Mouse (Mus musculus) embryonic facial prominence, embryonic 10.5 days (tissue): ENCODE results near the gene Rnf114. TPM values are rescaled to one million over a fixed set of nuclear protein-coding genes. Genes with fewer than 3 reads are reported as not detected.

Experiments
- DNase-seq: peaks from one replicate; pipeline ENCODE4 v3.0.0-alpha.2; 2017; ENCODE audit warnings: low spot score
- H3K27ac ChIP-seq: fragments of 300-500 bp; sonication (generic); replicated peaks from 2 replicates; pipeline ENCODE4 v1.5.1; 2016; ENCODE audit warnings: mild to moderate bottlenecking
- H3K27me3 ChIP-seq: fragments of 300-500 bp; sonication (generic); replicated peaks from 2 replicates; pipeline ENCODE4 v1.6.1; 2016; ENCODE audit warnings: low read depth, mild to moderate bottlenecking; ENCODE audit not compliant: poor library complexity, severe bottlenecking
- H3K36me3 ChIP-seq: fragments of 300-500 bp; sonication (generic); replicated peaks from 2 replicates; pipeline ENCODE4 v1.6.1; 2016; ENCODE audit warnings: mild to moderate bottlenecking, moderate library complexity
- H3K4me1 ChIP-seq: fragments of 300-500 bp; sonication (generic); 2 replicates; pipeline ENCODE4 v1.6.1; 2016
- H3K4me3 ChIP-seq: fragments of 300-500 bp; sonication (generic); 2 replicates; pipeline ENCODE4 v1.5.1; 2016; ENCODE audit warnings: mild to moderate bottlenecking, moderate library complexity
- H3K9me3 ChIP-seq: fragments of 300-500 bp; sonication (generic); 2 replicates; pipeline ENCODE4 v1.6.1; 2016; ENCODE audit warnings: mild to moderate bottlenecking
- WGBS: fragments of 180-500 bp; shearing (Covaris S2); methylation state at CpG from one replicate; pipeline ENCODE4 v1.1.7; 2016; 5-methylcytosine and 5-hydroxymethylcytosine counted together
- polyA plus RNA-seq: library from polyadenylated mRNA; unstranded; fragments of >200 nt; fragmentation: Nextera tagmentation; extraction: Ambion mirVana; gene quantifications from 2 replicates; pipeline ENCODE4 v1.2.1, GENCODE M21; 2016

Rnf114 gene
- polyA plus RNA-seq, 1 experiment from 2014 or later: 133 TPM

DNA sequence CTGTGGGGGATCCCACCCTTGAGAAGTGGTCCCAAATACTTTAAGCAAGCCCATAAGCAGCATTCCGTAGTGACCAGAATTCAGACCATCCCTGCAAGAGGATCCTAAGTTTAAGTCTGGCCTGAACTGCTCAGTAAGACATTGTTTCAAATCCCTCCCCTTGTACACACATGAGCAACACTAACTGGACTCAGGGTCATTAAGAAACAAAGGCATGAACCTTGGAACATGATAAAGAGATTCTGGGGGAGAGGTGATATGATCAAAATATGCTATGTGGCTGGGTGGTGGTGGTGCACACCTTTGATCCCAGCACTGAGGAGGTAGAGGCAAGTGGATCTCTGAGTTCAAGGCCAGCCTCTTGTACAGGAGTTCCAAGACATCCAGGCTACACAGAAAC lies 12.9 kb upstream of the Rnf114 start:
- no peak for DNase-seq
- peaks cover 68% of the 10 kb centered on the region for H3K36me3 ChIP-seq
- H3K9me3 ChIP-seq: no peaks in the 10 kb centered on the region
- WGBS: 86% methylated on average over 1 of the region's 1 CpGs
- H3K27me3 ChIP-seq: no peaks in the 10 kb centered on the region
- H3K4me3 ChIP-seq: no peak overlapping the region
- no peak overlapping the region for H3K27ac ChIP-seq
- H3K4me1 ChIP-seq: peaks cover 14% of the 10 kb centered on the region

DNA sequence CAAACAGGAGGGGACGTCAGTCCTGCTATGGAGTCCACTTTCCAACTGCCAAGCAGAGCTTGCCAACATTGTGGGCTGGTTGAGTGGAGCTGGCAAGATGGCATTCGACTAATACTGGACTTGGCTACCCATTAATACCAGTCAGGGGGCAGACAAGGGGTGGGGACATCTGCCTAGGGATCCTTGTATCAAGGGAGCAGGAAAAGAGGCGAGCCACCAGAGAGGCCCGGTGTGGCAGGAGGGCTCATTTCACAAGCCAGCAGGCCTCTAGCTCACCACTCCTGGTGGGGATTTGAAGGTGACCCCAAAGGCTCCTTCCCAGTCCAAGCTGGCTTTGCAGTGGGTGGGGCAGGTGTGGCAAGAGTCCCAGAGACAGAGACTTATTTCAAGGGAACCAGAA lies 9.8 kb upstream of the Rnf114 start:
- no peak for DNase-seq
- WGBS: 93% methylated on average over 4 of the region's 4 CpGs

DNA sequence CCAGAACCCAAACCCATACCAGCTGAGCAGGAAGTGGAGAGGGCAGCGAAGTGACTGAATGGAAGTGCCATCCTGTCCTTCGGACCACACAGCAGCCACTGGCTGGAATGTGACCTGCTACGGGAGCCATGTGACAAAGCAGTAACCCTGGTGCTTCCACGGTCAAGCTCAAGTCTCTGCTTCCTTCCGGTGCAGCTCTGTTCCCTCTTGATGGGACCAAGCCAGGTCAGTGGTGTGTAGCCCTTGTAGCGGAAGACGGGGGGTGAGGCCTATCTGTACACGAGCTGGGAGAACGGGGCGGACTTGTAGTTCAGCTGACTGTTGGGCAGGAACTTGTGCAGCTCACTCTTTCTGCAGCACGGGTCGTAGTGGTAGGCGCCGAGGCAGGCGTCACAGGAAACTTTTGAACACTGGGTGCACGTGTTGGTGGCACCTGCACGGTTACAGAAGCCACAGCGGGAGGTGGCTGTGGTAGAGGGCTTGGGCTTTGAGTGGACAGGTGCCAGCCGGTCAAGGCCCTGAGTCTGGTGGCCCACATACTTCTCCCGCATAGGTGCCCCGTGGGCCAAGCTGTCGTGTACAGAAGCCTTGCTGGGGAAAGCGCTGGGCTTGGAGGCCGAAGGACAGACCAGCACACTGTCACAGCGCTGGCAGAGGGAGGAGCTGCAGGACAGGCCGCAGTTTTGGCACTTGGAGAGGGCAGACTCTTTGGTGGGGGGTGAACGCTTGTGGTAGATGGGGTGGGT lies 9.2 kb upstream of the Rnf114 start:
- Histone ChIP-seq H3K36me3 (peaks cover 69% of the 10 kb centered on the region), H3K4me1 (no peaks in the 10 kb centered on the region), H3K4me3 (no peak overlapping the region), H3K9me3 (no peaks in the 10 kb centered on the region), H3K27ac (no peak overlapping the region), H3K27me3 (no peaks in the 10 kb centered on the region)
- WGBS: 93% methylated on average over 27 of the region's 27 CpGs
- DNase-seq: no peak

More for the DNA sequence above, 9.8 kb upstream of the Rnf114 start:
- Histone ChIP-seq H3K36me3 (peaks cover 65% of the 10 kb centered on the region), H3K9me3 (no peaks in the 10 kb centered on the region), H3K4me3 (no peak overlapping the region), H3K27me3 (no peaks in the 10 kb centered on the region), H3K27ac (no peak overlapping the region), H3K4me1 (no peaks in the 10 kb centered on the region)

DNA sequence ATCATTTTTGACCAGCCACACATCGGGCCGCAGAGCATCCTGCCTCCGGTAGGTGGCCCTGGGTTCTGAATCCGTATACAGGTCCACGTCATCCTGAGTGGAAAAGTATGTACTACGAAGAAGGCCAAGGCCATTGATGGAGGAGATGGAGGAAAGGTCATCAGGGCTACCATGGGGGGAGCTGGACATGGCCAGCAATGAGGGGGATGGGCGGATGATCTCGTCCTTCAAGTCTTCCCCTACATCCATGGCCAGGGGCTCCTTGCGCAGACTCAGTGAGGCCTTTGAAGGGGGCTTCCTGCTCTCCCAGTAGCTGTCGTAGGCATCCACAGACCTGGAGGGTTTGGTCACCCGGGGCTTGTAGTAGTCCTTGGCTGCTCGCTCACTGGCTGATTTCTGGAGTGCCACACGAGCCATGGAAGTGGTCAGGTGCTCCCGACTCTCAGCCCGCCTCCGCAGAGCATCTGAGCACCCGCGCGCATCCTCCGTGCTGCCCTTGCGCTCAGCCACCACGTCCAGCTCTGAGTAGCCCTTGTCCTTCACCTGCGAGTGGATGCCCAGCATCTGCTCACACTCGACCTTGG lies 8.5 kb upstream of the Rnf114 start:
- no peak overlapping the region for H3K27ac ChIP-seq
- DNase-seq: no peak
- no peak overlapping the region for H3K4me3 ChIP-seq
- no peaks in the 10 kb centered on the region for H3K27me3 ChIP-seq
- 95% methylated on average over 24 of the region's 24 CpGs for WGBS
- H3K9me3 ChIP-seq: no peaks in the 10 kb centered on the region
- peaks cover 75% of the 10 kb centered on the region for H3K36me3 ChIP-seq
- H3K4me1 ChIP-seq: no peaks in the 10 kb centered on the region

DNA sequence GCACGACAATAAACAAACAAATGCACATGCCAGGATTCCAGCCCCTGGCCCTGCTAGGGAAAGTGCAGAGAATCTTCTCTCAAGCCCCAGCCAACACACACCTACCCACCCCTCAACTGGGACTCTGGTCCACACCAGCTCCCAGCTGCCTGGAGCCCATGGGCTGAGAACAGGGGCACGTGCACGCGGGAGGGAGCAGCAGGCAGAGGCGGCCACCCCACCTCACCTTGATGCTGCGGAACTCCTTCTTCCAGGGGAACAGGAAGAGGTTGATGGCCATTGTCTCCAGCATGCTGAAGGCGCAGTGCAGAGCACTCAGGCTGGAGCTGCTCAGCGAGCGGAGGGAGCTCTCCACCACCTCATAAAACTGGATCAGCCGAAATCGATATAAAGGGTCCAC lies 7.5 kb upstream of the Rnf114 start:
- 95% methylated on average over 11 of the region's 11 CpGs for WGBS
- Histone ChIP-seq H3K27me3 (no peaks in the 10 kb centered on the region), H3K36me3 (peaks cover 77% of the 10 kb centered on the region), H3K4me3 (no peak overlapping the region), H3K4me1 (no peaks in the 10 kb centered on the region), H3K9me3 (no peaks in the 10 kb centered on the region), H3K27ac (no peak overlapping the region)
- DNase-seq: no peak

DNA sequence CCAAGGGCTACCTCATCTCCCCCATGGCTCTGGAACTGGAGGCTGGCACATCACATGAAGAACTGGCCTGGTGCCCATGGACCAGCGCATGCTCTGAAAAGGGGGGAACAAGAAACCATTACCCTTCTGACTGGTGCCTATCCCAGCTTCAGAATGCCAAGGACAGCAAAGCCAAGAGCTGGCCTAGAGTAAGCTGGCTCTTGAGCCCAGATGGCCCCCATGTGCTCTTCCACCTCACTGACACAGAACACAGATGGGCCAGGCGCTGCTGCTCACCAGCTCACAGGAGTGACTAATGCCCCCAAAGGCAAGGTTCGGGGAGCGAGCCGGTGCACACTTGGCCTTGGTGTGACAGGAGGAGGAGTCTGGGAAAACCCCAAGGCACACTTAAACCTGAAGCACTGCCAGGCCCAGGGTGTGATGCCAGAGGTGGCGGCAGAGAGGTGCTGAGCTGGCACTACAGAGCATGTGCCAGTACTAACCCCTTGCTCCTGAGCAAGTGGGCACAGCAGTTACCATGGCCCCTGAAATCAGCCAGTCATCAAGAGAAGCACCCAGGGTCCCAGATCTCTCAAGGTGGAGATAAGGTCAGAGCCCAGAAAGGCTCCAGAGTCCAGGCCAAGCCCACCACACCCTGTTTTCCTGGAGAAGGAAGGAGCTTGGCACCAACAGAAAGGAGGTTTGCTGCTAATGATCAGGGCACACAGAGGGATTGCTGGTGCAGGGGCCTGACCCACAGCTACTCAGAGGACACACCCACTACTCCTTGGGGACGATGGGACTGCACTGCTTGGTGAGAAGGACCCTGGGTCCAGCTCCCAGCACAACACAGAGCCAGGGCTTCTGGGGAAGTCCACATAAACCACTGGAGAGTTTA lies 6.7 kb upstream of the Rnf114 start:
- WGBS: 91% methylated on average over 7 of the region's 7 CpGs

DNA sequence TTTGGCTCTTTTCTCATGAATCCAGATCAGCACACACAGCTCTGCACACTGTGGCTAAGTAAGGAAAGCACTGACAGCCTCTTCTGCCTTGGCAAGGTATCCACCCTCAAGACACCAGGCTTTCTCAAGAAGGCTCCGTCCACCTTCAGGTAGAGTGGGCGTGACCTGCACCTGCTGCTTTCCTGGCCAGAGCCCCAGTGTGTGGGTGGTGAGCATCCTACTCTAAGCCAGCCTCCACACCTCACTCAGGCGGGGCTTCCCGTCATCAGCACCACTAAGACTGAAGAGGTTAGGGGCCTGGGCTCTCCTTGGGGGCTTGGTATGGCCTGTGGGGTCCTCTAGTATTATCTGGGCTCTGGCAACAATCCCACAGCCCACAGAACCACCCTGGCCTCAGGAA lies 5.9 kb upstream of the Rnf114 start:
- Histone ChIP-seq H3K36me3 (peaks cover 68% of the 10 kb centered on the region), H3K27ac (no peak overlapping the region), H3K4me1 (peaks cover 16% of the 10 kb centered on the region), H3K4me3 (no peak overlapping the region), H3K27me3 (no peaks in the 10 kb centered on the region), H3K9me3 (no peaks in the 10 kb centered on the region)
- no peak for DNase-seq
- 86% methylated on average over 4 of the region's 4 CpGs for WGBS

More for the DNA sequence above, 6.7 kb upstream of the Rnf114 start:
- Histone ChIP-seq H3K27ac (no peak overlapping the region), H3K27me3 (no peaks in the 10 kb centered on the region), H3K9me3 (no peaks in the 10 kb centered on the region), H3K4me3 (no peak overlapping the region), H3K4me1 (peaks cover 8% of the 10 kb centered on the region), H3K36me3 (peaks cover 72% of the 10 kb centered on the region)
- no peak for DNase-seq

DNA sequence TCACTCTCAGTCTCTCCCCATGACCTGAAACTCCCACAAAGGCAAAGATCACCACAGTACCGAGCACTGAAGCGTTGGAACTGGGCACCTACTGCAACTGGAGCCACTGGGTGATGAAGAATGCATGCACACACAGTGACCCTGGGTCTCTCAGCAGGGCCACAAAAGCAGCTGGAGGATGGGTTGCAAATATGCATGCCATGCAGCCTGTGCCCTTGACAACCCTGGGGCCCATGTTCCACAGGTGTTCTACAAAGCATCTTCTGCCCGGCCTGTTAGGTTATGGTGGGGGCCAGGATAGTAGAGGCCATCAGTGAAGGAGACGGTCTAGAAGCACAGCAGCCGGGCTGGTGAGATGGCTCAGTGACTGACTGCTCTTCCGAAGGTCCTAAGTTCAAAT lies 4.9 kb upstream of the Rnf114 start:
- H3K4me3 ChIP-seq: no peak overlapping the region
- H3K9me3 ChIP-seq: no peaks in the 10 kb centered on the region
- no peak for DNase-seq
- no peak overlapping the region for H3K27ac ChIP-seq
- H3K4me1 ChIP-seq: peaks cover 24% of the 10 kb centered on the region
- H3K36me3 ChIP-seq: peaks cover 59% of the 10 kb centered on the region
- no peaks in the 10 kb centered on the region for H3K27me3 ChIP-seq
- WGBS: 93% methylated on average over 6 of the region's 6 CpGs

DNA sequence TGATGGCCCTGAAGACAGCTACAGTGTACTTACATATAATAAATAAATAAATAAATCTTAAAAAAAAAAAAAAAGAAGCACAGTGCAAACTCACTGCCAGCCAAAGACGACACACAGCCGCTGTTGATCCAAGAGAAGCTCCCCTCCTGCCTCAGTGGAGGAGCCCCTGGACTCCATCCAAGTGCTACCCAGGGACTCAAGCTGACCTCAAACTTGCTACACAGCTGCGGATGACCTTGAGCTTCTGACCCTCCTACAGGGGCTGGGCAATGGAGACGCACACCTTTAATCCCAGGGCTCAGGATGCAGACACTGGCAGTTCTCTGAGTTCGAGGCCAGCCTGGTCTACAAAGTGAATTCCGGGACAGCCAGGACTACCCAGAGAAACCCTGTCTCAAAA lies 4.5 kb upstream of the Rnf114 start:
- Histone ChIP-seq H3K36me3 (peaks cover 55% of the 10 kb centered on the region), H3K9me3 (no peaks in the 10 kb centered on the region), H3K27ac (no peak overlapping the region), H3K4me3 (no peak overlapping the region), H3K27me3 (no peaks in the 10 kb centered on the region), H3K4me1 (peaks cover 24% of the 10 kb centered on the region)
- WGBS: 94% methylated on average over 6 of the region's 6 CpGs
- no peak for DNase-seq

DNA sequence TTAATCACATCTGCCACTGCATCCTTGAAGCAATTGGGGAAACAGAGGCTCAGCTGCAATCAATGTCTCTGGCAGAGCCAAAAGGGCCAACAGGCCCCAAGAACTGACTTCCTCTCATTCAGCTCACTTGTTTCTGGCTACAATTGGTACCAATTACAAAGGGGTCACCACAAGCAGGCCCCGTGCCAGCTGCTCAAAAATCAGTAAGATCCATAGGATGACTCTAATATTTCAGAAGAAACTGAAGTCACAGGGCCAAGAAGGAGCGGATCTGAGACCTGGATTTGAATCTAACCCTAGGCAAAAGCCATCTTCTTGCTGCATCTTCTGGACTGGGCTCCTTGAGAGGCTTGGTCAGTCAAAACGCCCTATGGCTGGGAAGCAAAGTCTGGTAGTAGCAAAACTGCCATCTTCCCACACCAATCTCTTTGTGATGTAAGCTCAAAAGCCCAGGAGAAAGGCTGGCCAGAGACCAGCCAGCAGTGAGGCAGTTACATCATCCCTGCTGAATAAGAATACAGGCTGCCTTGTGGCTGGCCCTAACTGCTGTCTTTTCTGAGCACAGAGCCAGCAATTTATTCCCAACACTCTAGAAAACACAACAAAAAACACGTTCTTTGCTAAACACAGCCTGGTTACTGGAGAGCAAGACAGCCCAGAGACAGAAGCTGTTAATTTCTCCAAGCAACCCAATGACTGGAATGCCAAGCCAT lies 1.5 kb upstream of the Rnf114 start:
- peaks cover 37% of the 10 kb centered on the region for H3K36me3 ChIP-seq
- H3K4me1 ChIP-seq: peaks cover 32% of the 10 kb centered on the region
- H3K27ac ChIP-seq: no peak overlapping the region
- no peak for DNase-seq
- H3K9me3 ChIP-seq: no peaks in the 10 kb centered on the region
- H3K4me3 ChIP-seq: peak overlapping the region; percentile 95
- 82% methylated on average over 4 of the region's 4 CpGs for WGBS
- no peaks in the 10 kb centered on the region for H3K27me3 ChIP-seq

DNA sequence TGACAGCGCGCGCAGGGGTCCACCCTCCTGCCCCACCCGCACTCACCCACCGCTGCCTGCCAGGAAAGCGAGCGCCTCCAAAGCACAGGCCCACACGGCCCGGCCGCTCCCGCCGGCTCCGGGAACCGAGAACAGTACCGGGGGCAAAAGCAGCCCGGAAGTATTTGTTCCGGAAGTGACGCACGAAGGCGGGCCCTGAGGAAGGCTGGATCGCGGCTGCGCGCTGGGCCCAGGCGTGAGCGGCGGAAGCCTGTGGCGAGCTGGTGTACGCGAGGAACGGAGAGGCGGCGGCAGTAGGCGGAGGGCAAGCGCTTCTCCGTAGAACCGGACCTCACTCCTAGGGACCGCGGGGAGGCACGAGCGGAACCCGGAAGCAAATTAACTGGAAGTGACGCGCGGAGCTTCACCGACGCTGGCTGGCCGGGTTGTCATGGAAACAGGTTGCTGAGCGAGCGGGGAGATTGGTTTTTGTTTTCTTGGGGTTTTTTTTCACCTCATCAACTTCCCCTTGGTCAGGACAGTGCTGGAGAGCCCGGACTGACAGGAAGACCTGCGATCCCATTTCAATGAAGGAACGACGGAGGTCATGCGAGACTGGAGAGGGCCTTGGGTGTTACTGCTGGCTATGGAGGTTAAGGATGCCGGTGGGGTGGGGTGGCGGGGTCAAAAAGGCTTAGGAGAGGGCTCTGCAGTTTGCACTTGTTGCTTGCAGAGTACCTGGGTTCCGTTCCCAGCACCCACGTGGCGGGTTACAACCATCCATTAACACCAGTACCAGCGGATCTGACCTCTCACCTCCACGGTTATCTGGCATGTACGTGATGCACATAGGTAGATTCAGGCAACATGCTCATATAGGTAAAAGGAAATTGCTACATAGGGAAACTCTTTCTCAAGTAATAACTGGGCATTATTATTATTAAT lies 530 bp downstream of the Rnf114 start, which contains the start of gene Spata2:
Spata2 (minus strand) TSS at position 175 of the 924 bp plus-strand sequence.
- WGBS: 2% methylated on average over 63 of the region's 63 CpGs
- Histone ChIP-seq H3K9me3 (no peaks in the 10 kb centered on the region), H3K27me3 (no peaks in the 10 kb centered on the region), H3K27ac (peak within 1 kb of the TSS; percentile 96), H3K4me3 (peak within 1 kb of the TSS; percentile 95), H3K4me1 (peaks cover 32% of the 10 kb centered on the region), H3K36me3 (peaks cover 20% of the 10 kb centered on the region)
- DNase-seq: peak; percentile 91
